Mouse (Mus musculus) telencephalon, adult 2 months (tissue): ENCODE data around the gene Zfp472.
"Not testable (repeated sequence)": the region's sequence is repeated elsewhere in the genome, so short reads cannot be mapped to it uniquely, and the experiment has no call there.

Experiments used
- DNase-seq: peaks from one replicate; pipeline ENCODE4 v3.0.0-alpha.2; 2011; ENCODE audit warnings: low read depth, low spot score

Gene Zfp472

DNA sequence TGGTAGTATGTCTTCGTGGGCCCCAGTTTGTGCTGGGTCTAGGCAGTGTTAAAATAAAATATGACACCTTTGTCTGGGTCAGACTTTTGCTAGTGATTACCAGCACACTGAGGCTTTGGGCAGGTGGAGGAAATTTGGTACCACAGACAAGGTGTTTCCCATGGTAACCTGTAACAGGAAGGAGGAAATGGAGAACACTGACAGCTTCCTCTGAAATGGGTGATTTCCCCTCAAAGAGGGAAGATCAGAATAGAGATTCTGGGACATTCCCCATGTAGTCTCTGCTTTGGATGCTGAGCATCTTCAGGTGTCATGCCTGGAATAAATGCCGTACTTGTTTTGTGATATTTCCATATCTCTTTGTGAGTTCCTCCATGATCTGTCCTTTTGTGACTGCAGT is 32.9 kb downstream of the Zfp472 start:
- no peak for DNase-seq

DNA sequence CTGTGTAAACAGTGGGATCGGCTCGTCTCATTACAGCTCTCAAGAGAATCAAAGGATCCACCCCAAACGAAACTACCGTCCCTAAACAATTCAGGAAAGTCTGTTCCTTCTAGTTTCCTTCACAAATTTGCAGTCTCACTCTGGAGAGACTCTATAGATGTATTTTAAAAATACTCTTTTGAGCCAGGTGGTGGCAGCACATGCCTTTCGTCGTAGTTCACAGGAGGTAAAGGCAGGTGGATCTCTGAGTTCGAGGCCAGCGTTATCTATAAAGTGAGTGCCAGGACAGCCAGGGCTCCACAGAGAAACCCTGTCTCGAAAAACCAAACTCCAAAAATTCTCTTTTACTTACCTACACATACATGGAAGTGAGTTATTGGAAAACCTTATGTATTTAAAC is 42.7 kb downstream of the Zfp472 start:
- DNase-seq: no peak

DNA sequence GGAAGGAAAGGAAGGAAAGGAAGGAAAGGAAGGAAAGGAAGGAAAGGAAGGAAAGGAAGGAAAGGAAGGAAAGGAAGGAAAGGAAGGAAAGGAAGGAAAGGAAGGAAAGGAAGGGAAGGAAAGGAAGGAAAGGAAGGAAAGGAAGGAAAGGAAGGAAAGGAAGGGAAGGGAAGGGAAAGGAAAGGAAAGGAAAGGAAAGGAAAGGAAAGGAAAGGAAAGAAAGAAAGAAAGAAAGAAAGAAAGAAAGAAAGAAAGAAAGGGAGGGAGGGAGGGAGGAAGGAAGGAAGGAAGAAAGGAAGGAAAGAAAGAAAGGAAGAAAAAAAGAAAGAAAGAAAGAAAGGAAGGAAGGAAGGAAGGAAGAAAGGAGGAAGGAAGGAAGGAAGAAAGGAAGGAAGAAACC is 54.8 kb downstream of the Zfp472 start:
- not testable (repeated sequence) for DNase-seq
